Mouse (Mus musculus) layer of hippocampus, adult 9-11 months (tissue): ENCODE results near the gene AI854703.
A peak's percentile ranks its signal among the peaks of the same experiment; 100 is the strongest.

Experiments
- DNase-seq: peaks from one replicate; pipeline ENCODE4 v3.0.0; 2022

The AI854703 gene

DNA sequence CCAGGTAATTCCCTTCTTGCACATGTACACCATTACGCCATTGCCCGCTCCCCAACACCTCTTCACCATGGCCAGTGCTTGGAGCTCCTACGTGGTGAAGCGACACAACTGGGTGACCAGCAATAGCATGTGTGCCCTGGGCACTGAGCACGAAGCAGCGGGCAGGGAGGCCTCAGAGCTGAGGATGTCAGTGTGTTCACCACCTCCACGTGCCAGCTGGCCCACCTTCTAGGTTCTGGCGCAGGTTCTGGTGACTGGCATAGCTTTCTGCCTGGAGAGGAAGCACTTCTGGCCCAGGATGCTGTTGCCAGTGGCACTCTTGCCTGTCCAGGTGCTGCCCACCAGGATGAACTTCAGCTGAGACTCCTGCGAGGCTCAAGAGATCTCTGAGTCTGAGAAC lies 38.9 kb downstream of the AI854703 start:
- no peak for DNase-seq

DNA sequence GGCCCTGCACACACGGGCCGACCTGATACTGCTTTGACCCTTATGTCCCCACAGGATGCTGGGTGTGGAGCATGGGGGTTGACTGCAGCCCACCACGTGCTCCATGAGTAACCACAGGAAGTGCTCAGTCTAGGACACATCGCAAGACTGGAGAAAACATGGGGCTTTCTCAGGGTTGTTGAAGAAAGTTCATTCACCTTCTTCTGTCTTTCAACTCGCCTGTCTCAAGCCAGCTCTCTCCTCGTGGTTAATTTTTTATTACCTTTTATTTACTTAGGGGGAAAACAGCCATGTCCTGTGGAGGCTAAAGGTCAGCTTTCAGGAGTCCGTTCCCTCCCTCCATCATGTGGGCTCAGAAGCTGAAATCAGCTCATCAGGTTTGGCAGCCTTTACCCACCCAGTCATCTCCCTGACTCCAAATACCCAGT lies 39.6 kb downstream of the AI854703 start:
- no peak for DNase-seq

DNA sequence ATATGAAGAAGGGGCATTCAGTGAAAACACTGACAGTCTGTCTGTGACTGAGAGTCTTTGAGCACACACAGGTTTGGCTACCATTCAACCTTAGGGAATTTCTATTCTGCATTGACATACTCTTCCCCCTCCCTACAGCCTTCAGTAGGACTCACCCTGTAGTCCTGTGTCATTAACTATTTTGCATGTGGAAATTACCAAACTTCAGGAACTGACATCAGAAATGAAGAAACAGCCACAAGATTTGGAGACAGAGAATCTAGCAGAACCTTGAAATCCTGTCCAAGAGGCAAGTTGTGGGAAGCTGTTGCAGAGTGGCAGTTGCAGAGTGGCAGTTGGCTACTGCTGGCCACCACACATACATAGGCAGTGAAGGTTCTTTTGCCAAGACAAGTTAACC lies 41.5 kb downstream of the AI854703 start:
- no peak for DNase-seq

DNA sequence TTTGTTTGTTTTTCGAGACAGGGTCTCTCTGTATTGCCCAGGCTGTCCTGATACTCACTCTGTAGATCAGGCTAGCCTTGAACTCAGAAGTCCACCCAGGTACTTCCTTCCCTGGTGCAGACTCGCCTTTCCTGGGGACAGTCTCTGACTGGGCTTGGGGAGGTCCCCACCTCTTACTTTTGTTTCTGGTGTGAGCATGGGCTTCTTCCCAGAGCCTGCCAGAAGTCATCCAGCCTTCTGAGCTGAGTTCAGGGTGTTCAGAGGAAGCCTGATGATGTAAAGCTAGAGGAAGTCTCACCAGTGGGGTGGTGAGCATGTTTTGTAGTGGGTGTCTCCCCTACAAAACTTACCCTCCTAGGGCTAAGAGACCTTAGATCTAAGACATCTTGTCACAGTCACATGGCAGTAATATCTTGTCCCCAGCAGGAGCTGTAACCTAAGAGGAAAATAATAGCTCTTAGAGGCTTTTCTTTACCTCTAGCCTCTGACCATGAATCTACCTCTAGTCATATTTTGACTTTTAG lies 42.9 kb downstream of the AI854703 start:
- DNase-seq = no peak

DNA sequence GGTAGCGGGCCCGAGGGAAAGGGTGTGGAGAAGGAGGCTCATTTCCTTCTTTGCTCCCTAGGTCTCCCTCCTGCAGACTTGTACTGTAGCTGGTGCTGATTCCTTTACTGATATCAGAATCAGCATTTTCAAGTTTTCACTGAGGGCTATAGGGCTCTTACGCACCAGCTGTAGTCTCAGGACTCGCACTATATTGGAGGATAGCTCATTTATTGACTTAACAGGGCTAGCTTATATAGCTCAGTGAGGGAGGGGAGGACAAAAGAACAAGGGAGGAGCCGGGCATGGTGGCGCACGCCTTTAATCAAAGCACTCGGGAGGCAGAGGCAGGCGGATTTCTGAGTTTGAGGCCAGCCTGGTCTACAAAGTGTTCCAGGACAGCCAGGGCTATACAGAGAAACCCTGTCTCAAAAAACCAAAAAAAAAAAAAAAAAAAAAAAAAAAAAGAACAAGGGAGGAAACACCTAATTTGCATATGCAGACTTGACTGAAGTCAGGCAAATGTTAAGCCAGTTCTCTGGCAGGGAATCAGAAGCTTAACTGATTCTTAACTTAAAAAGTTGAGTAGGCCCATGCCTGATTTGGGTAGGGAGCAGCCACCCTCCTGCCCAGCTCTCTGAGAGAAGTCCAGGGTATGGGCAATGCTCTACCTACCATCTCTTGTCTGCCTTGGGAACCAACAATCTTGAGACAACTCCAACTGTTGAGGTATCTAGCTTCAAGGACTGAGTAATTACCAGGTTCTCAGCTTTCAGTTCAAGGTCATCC lies 47.9 kb downstream of the AI854703 start:
- DNase-seq = no peak

DNA sequence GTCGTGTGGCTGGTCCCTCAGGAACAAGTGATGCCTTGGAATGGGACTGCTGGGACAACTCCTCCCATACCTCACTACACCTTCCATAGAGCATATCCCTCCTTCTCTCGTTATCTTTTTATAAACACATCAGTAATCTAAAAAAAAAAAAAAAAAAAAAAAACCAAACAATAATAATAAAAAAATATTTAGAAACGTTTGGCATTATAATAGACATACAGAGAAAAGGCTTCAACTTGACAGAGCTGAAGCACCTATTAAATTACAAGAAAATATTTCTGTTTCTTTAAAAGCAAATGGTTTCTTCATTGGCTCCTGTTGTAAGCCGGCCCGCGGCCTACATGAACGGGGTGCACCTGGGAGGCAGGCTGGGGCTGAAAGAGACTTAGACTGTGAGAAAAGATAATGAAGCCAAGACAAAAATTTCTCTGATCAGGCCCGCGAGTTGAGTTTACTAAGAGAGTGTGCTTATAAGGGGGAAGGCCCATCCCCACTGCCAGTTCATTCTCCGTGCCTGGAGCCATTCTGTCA lies 48.9 kb downstream of the AI854703 start:
- no peak for DNase-seq

DNA sequence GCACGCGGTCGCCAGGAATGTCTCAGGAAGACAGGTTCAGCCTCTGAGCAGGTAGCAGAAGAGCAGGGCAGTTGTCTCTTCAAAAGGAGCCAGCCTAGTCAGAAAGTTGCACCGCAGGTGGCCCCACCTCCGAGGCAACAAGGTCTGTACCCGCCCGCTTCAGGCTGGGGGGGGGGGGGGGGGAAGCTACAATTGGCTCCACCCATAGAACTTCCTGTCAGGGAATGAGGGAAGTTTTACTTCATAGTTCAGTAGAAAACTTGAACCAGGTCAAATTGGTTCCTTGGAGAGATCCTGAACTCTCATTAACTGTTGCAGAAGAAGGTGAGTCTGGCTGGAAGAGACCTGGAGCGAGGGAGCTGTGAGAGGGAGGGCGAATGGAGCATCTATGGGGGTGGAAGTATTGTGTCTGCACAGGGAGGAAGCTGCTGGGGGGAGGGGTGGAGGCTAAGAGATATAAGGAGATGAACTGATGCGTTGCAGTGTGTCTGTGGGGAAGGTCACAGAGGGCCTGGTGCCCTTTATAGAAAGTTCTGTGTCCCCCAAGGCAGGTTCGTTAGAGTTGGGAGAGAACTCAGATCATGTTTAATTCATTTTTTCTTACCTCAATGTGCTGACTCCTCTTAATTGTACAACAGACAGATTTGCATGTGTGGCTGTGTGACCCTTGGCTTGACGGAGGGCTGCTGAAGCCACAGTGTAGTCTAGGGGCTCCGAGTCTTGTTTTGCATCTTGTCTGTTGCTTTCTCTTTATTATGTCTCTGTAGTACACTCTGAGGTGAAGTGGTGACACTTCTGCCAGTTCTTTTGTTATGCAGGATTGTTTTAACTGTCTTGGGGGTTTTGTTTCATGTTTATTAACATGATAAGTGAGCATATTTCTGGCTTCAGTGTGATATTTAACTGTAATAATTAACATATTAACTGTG lies 49.6 kb downstream of the AI854703 start, which contains the start of gene Gimap9:
Gene Gimap9, plus strand, starts transcription at position 199 of the 929 bp plus-strand sequence.
- no peak for DNase-seq

DNA sequence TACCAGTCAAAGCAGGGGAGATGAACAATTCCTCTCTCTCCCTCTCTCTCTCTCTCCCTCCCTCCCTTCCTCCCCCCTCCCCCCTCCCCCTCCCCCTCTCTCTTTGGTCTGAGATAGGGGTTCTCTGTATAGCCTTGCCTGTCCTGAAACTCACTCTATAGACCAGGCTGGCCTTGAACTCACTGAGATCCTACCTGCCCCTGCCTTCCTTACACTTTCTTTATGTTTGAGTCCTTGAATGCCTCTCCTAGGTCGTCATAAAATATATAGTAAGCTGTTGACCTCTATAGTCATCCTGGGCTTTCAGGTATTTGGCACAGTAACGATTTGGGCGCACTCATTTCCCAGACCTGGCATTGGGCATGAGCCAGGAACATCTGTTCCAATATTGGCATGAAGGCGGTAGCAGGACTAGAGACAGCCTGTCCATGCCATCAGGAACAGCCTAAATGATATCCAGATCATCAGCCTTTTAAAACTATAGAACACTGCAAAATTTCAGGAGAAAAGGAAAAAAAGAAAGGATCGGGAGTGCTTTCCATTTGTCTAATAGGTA lies 50.4 kb downstream of the AI854703 start:
- DNase-seq = no peak

DNA sequence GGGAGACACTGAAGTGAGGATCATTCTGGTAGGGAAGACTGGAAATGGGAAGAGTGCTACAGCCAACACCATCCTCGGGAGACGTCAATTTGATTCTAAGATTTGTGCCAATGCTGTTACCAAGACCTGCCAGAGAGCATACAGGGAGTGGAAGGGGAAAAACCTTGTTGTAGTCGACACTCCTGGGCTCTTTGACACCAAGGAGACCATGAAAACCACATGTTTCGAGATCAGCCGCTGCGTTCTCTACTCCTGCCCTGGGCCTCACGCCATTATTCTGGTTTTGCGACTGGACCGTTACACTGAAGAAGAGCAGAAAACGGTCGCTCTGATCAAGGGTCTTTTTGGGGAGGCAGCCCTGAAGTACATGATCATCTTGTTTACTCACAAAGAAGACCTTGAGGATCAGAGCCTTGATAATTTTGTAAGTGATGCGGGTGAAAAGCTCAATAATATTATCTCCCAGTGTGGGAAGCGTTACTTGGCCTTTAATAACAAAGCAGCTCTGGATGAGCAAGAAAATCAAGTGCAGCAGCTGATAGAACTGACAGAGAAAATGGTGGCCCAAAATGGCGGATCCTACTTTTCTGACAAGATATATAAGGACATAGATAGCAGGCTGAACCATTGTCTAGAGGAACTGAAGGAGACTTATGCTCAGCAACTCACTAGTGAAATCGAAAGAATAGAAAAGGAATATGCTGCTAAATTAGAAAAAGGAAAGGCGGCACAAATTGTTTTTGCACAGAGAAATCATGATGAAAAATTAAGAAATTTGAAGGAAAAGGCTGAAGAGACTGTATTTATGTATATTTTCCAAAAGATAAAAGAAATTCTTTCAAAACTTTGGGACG lies 51.2 kb downstream of the AI854703 start:
- DNase-seq = no peak

DNA sequence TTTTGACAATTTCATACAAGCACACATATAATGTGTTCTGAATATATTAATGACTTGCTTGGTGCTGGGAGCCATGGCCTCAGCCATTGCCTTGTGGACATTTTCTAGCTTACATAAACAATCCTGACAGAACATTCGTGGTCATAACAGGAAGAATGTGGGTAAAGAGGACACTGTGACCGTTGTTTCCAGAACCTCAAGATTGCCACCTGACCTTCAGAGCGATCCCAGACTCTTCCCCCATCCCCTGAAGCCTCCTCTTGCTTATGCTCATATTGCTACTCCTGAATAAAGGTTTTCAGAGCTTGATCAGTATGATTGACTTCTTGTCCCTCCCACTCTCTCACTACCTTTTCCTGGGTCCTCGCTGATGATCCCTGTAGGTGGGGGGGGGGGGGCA lies 51.8 kb downstream of the AI854703 start:
- no peak for DNase-seq

DNA sequence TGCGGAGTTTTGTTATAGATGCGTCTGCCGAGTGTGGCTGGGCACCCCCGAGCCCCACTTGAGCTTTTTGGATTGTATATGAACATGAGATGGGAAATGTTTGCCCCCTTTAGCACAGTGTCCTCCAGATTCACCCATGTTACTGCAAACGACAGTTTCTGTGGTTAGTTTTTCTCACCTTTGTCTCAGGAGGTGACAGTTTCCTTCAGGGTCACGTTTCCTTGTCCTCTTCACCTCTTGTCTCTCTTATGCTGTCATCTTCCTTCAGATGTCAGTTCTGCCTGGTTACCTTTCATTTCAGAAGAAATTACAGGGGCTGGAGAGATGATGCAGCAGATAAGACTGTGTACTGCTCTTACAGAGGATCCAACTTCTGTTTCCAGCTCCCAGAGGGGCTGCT lies 53.1 kb downstream of the AI854703 start:
- no peak for DNase-seq

DNA sequence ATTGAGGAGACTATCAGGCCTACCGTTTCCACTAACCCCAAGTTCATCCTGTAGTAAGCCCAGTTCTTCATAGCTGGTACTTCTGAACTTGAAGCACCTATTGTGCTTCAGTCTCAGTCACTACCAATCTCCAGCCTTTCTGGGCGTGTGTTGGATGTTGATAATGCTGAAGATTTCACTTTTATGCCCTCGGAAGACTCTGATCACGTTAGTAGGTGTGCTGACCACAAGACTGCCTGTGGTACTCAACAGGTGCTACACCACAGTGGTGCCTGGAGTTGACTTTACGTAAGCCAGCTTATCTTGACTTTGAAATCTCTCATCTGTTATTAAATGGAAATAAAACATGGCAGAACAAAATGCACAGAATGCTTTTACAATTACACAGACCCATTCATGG lies 53.9 kb downstream of the AI854703 start:
- DNase-seq = no peak

DNA sequence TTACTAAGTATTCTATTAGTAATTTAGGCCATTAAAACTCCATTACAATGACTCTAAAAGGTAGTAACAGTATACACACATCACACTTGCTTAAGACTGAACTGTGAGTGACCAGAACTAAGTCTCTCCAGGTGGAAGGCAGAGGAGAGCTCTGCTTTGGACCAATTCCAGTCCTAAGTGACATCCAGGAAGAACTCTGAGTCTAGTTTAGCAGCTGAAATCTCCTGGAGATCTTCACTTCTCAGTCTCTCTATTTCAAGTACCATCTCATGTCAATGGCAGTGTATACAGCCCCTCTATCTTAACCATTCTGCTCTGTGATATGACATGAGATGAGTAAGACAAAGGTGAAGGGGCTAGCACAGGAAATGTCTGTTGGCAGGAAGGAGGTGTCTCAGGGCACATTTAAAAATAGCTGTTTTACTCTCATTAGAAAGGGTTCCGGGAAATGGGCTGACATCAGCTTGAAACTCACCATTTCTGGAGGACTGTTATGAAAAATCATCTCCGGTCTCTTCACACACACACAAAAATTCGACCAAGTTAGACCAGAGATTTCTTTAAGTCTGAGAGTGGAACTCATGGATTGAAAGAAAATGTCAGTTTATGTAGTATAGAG lies 55.0 kb downstream of the AI854703 start:
- DNase-seq = no peak

DNA sequence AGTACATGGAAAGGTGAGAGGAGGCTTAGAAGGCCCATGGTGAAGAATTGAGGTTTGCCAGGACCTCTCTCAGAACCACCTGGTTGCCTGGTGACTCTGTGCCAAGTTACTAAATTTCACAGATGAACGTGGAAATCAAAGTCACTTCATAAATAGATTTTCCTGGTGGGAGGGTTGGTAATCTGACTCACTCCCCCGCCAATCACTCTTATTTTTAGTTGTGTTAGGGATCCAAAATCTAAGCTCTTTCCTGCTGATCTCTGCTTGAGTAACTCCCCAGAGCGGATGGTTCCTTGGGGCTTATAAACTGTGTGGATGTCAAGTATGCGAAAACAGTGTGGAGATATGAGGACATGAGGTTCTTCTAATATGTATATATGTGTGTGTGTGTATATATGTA lies 55.7 kb downstream of the AI854703 start:
- DNase-seq = peak; percentile 8
